Mouse (Mus musculus) lung, postnatal 0 days (tissue): ENCODE measurements around the gene Bcl2l15. TPM values are rescaled to one million over a fixed set of nuclear protein-coding genes. Genes with fewer than 3 reads are reported as not detected.
A peak's percentile ranks its signal among the peaks of the same experiment; 100 is the strongest.

Source experiments
- ATAC-seq: fragments of 200-750 bp; cut with Nextera tagmentation; 2 replicates; pipeline ENCODE4 v1.8.0; 2017; ENCODE audit warnings: moderate library complexity
- DNase-seq: peaks from one replicate; pipeline ENCODE4 v3.0.0-alpha.2; 2016; ENCODE audit warnings: low spot score
- H3K27ac ChIP-seq: fragments of 300-500 bp; sonication (generic); 2 replicates; pipeline ENCODE4 v1.5.1; 2014; ENCODE audit warnings: antibody characterized with exemption, mild to moderate bottlenecking, low read length, mixed read lengths
- H3K27me3 ChIP-seq: fragments of 300-500 bp; sonication (generic); replicated peaks from 2 replicates; pipeline ENCODE4 v1.6.1; 2014; ENCODE audit warnings: low read length, mixed read lengths; ENCODE audit not compliant: insufficient read depth
- H3K36me3 ChIP-seq: fragments of 300-500 bp; sonication (generic); 2 replicates; pipeline ENCODE4 v1.6.1; 2014; ENCODE audit warnings: low read length, mixed read lengths; ENCODE audit not compliant: insufficient read depth
- H3K4me1 ChIP-seq: fragments of 300-500 bp; sonication (generic); 2 replicates; pipeline ENCODE4 v1.6.1; 2014; ENCODE audit warnings: antibody characterized with exemption, low read depth, low read length, mixed read lengths; ENCODE audit not compliant: insufficient read depth
- H3K4me2 ChIP-seq: fragments of 300-500 bp; sonication (generic); replicated peaks from 2 replicates; pipeline ENCODE4 v1.6.1; 2014; ENCODE audit warnings: low read depth, mild to moderate bottlenecking, low read length, moderate library complexity, mixed read lengths
- H3K4me3 ChIP-seq: fragments of 300-500 bp; sonication (generic); 2 replicates; pipeline ENCODE4 v1.5.1; 2014; ENCODE audit warnings: low read depth, low read length
- H3K9ac ChIP-seq: fragments of 300-500 bp; sonication (generic); replicated peaks from 2 replicates; pipeline ENCODE4 v1.6.1; 2014; ENCODE audit warnings: low read depth, mild to moderate bottlenecking
- H3K9me3 ChIP-seq: fragments of 300-500 bp; sonication (generic); 2 replicates; pipeline ENCODE4 v1.6.1; 2016; ENCODE audit warnings: low read length, mixed read lengths
- CTCF ChIP-seq: IDR thresholded peaks from 2 replicates; pipeline ENCODE4 v1.5.1; 2016; ENCODE audit warnings: antibody characterized with exemption, mild to moderate bottlenecking
- EP300 ChIP-seq: IDR thresholded peaks from 2 replicates; pipeline ENCODE4 v1.6.1; 2016; ENCODE audit warnings: antibody characterized with exemption, mild to moderate bottlenecking, control low read depth
- WGBS: fragments of 180-500 bp; shearing (Covaris S2); extraction: QIAGEN DNeasy Blood & Tissue Kit; methylation state at CpG from one replicate; pipeline ENCODE4 v1.1.7; 2014; 5-methylcytosine and 5-hydroxymethylcytosine counted together
- polyA plus RNA-seq: library from polyadenylated mRNA; unstranded; fragments of >200 nt; fragmentation: Nextera tagmentation; extraction: Ambion mirVana; gene quantifications from 2 replicates; pipeline ENCODE4 v1.2.1, GENCODE M21; 2015

The Bcl2l15 gene
- polyA plus RNA-seq, 1 experiment from 2014 or later, result 0.88 TPM

DNA sequence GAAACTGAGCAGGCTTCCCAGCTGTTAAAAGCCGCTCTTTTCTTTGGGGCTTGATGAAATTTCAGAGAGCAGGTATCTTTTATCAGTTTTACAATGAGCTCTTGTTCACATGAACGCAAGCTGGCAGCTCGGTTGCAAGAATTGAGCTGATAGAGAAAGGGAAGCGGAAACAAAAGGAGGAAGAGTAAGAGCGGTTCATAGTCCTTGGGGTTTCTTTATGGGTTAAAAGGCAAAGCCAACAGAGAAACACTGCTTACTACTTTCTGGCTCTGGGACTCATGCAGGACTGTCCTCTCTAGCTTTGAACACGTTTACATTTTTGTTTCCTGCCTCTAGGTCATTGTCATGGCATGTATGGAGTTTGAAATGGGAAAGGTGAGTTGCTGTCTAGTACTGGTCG, 41.9 kb downstream of the Bcl2l15 start:
- no peak overlapping the region for H3K4me3 ChIP-seq
- H3K4me1 ChIP-seq, result no peaks in the 10 kb centered on the region
- H3K27me3 ChIP-seq, result no peaks in the 10 kb centered on the region
- H3K27ac ChIP-seq, result no peak overlapping the region
- ATAC-seq, result no peak
- WGBS, result 56% methylated on average over 7 of the region's 7 CpGs
- no peak overlapping the region for H3K9ac ChIP-seq
- TF ChIP-seq CTCF, result no peak
- no peak for TF ChIP-seq EP300
- H3K36me3 ChIP-seq, result no peaks in the 10 kb centered on the region
- no peaks in the 10 kb centered on the region for H3K9me3 ChIP-seq
- peak; percentile 12 for DNase-seq
- H3K4me2 ChIP-seq, result no peak overlapping the region

- H3K4me2 ChIP-seq, result no peak overlapping the region
- 54% methylated on average over 11 of the region's 11 CpGs for WGBS
Observed at GRCm38 (mm10) chr3:103885946-103886345, 53.5 kb downstream of the Bcl2l15 start.

GRCm38 (mm10) chr3:103887581-103887980, 55.2 kb downstream of the Bcl2l15 start:
- H3K4me2 ChIP-seq, result no peak overlapping the region
- no peaks in the 10 kb centered on the region for H3K36me3 ChIP-seq
- no peak overlapping the region for H3K4me3 ChIP-seq
- DNase-seq (peak; percentile 82), ATAC-seq (no peak)
- TF ChIP-seq CTCF (peak; percentile 70), EP300 (no peak)
- H3K4me1 ChIP-seq, result no peaks in the 10 kb centered on the region
- H3K27ac ChIP-seq, result no peak overlapping the region
- no peaks in the 10 kb centered on the region for H3K9me3 ChIP-seq
- no peak overlapping the region for H3K9ac ChIP-seq
- no peaks in the 10 kb centered on the region for H3K27me3 ChIP-seq
- 24% methylated on average over 3 of the region's 3 CpGs for WGBS

More at GRCm38 (mm10) chr3:103885946-103886345, 53.5 kb downstream of the Bcl2l15 start:
- H3K9ac ChIP-seq, result no peak overlapping the region
- no peaks in the 10 kb centered on the region for H3K9me3 ChIP-seq
- no peak overlapping the region for H3K4me3 ChIP-seq
- TF ChIP-seq EP300, result no peak
- TF ChIP-seq CTCF, result no peak
- DNase-seq (no peak), ATAC-seq (no peak)
- no peak overlapping the region for H3K27ac ChIP-seq
- H3K4me1 ChIP-seq, result no peaks in the 10 kb centered on the region
- H3K36me3 ChIP-seq, result no peaks in the 10 kb centered on the region
- H3K27me3 ChIP-seq, result no peaks in the 10 kb centered on the region

DNA sequence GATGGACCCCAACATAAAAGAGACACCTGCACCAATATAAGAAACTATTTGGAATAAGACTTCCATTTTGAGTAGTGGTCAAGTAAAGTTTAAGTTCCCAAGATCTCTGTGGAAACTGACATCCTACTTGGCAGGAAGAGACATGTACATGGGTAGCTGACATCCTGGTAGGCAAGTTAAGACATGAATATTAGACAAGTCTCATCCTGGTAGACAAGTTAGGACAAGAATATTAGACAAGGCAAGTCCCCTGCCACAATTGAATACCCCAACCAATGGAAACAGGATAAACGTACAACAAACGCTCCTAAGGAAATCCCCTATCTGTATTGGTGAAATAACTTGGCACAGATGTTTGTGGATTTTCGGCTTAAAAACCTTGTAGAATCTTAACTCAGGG, 61.0 kb downstream of the Bcl2l15 start:
- Histone ChIP-seq H3K4me3 (no peak overlapping the region), H3K27ac (no peak overlapping the region), H3K9me3 (no peaks in the 10 kb centered on the region), H3K4me1 (no peaks in the 10 kb centered on the region), H3K36me3 (no peaks in the 10 kb centered on the region), H3K4me2 (no peak overlapping the region), H3K27me3 (no peaks in the 10 kb centered on the region), H3K9ac (no peak overlapping the region)
- 86% methylated on average over 3 of the region's 3 CpGs for WGBS
- TF ChIP-seq EP300 (no peak), CTCF (no peak)
- DNase-seq (no peak), ATAC-seq (no peak)

Other genes starting within 250 kb of the Bcl2l15 start
- gene Atg4a-ps, start 186.5 kb upstream of the Bcl2l15 start, polyA plus RNA-seq, result 0.15 and 0.35 TPM in 2 replicates
- 98.3 and 105 TPM in 2 replicates for gene Olfml3, start 94.6 kb upstream of the Bcl2l15 start, polyA plus RNA-seq
- gene Gm10964, start 93.2 kb upstream of the Bcl2l15 start, polyA plus RNA-seq, result not detected in 2 replicates
- 13.8 and 14.1 TPM in 2 replicates for gene Hipk1, start 41.0 kb upstream of the Bcl2l15 start, polyA plus RNA-seq
- 15.6 and 18.0 TPM in 2 replicates for gene Dclre1b, start 23.2 kb upstream of the Bcl2l15 start, polyA plus RNA-seq
- gene Ap4b1, start 23.1 kb upstream of the Bcl2l15 start, polyA plus RNA-seq, result 15.1 and 16.3 TPM in 2 replicates
- gene Gm43064, start 23.0 kb upstream of the Bcl2l15 start, polyA plus RNA-seq, result 0.31 TPM in 1 of 2 replicates, not detected in the other
- gene Ptpn22, start 27.2 kb downstream of the Bcl2l15 start, polyA plus RNA-seq, result 1.5 and 2.4 TPM in 2 replicates
- 10.4 and 10.9 TPM in 2 replicates for gene Rsbn1, start 81.5 kb downstream of the Bcl2l15 start, polyA plus RNA-seq
- gene Phtf1, start 135.5 kb downstream of the Bcl2l15 start, polyA plus RNA-seq, result 14.5 and 18.2 TPM in 2 replicates